Comparison of ENCODE assay signal across 9 mouse cellular contexts in the genomic region with DNA sequence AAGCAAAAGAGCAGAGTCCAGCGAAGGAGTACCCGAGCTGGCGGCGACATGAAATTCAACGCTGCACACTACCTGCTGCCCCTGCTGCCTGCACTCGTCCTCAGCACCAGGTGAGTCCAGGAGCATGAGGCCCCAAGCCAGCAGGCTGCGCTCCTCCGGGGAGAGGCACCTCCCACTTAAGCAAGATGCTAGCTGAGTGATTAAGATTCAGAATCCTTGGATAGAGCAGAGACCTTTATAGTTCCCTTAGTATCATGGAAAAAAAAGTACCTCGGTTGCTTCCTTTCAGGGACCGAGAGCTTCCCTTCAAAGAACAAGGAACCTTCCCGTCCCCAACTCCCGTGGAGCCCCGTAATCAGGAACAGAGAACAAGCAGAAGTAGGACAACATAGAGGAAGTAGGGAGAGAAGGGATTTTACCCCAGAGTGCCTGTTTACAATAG. TPM values are rescaled to one million over a fixed set of nuclear protein-coding genes. Genes with fewer than 3 reads are reported as not detected.
DNase-seq lines count a peak whose midpoint lies in the region; ATAC-seq lines count a peak whose summit lies in the region.
"Had no signal": no experiment of that assay in that cellular context is flagged by ENCODE, and none has a peak within 500 bp of the region (broad histone marks: within the 10 kb centered on the region; RNA-seq: fewer than 3 reads in every experiment).

No protein-coding gene starts in this region.

- peaks cover 9% of the 10 kb centered on the region; the same call in 1 of the 2 replicates for H3K4me1 ChIP-seq in heart, embryonic 15.5 days (replicated peaks)

- peak overlapping the region; percentile 47 for H3K4me3 ChIP-seq in heart, embryonic 15.5 days

- peak overlapping the region; percentile 30; the same call in 1 of the 2 replicates for H3K9ac ChIP-seq in heart, embryonic 15.5 days

- H3K9me3 ChIP-seq in heart, embryonic 15.5 days (replicated peaks), result no peaks in the 10 kb centered on the region

- peaks cover 11% of the 10 kb centered on the region for H3K27me3 ChIP-seq in heart, embryonic 15.5 days

- H3K27ac ChIP-seq in heart, embryonic 15.5 days, result no peak overlapping the region

- no peak for DNase-seq in heart, postnatal 4 days
- DNase-seq in brain, embryonic 18.5 days (ENCODE audit: low read depth, low spot score), result peak; percentile 20
- DNase-seq in urinary bladder, postnatal 4 days (ENCODE audit: low spot score in 2 of 2), result no peak
- DNase-seq in lung, postnatal 10 days, result no peak
- DNase-seq in c-Kit-positive CD71-positive TER-119-positive erythroid progenitor cells, embryonic 14.5 days (ENCODE audit: low spot score), result no peak

- peak overlapping the region; percentile 82 for H3K4me2 ChIP-seq in heart, embryonic 15.5 days

- no peak for ATAC-seq in heart, embryonic 15.5 days (replicated peaks; ENCODE audit: insufficient number of reproducible peaks, insufficient read depth, low FRiP score, low read depth)
- ATAC-seq in granulocyte monocyte progenitor cell, adult 5-6 weeks (replicated peaks; ENCODE audit: poor library complexity, severe bottlenecking), result peak; percentile 63
- peak; percentile 66 for ATAC-seq in megakaryocyte progenitor cell, adult 5-6 weeks (replicated peaks; ENCODE audit: poor library complexity)

- no peaks in the 10 kb centered on the region for H3K36me3 ChIP-seq in heart, embryonic 15.5 days

- 3% methylated on average over 13 of the region's 13 CpGs for WGBS in heart, embryonic 15.5 days

RNA-seq across cellular contexts. Expression of gene Luzp2, which starts 0.6 kb away (rescaled TPM):
- polyA plus RNA-seq in heart, embryonic 15.5 days (2015; fragmentation: Nextera tagmentation; extraction: Ambion mirVana), result 0.43 and 0.58 TPM in 2 replicates
- under 1 TPM; 0.07 to 0.10 TPM for total RNA-seq in heart, postnatal 4 days (2021)
- total RNA-seq in granulocyte monocyte progenitor cell, adult 5-6 weeks (2014; fragmentation: Nextera tagmentation), result not detected in 2 replicates
- not detected in 2 replicates for total RNA-seq in granulocyte monocyte progenitor cell, adult 5-6 weeks (2017)
- total RNA-seq in megakaryocyte progenitor cell, adult 5-6 weeks (2015), result not detected in 2 replicates
- not detected in 2 replicates for total RNA-seq in megakaryocyte progenitor cell, adult 5-6 weeks (2017)
- total RNA-seq: neutrophil, adult 5-6 weeks had no signal
